Mouse (Mus musculus) stomach, embryonic 14.5 days (tissue): ENCODE results near the gene Kif1a. TPM values are rescaled to one million over a fixed set of nuclear protein-coding genes. Genes with fewer than 3 reads are reported as not detected.

Source experiments
- ATAC-seq: fragments of 200-750 bp; cut with Nextera tagmentation; 2 replicates; pipeline ENCODE4 v1.8.0; 2017; ENCODE audit warnings: low read depth, moderate TSS enrichment; ENCODE audit not compliant: insufficient number of reproducible peaks, insufficient read depth, low FRiP score
- H3K27ac ChIP-seq: fragments of 300-500 bp; sonication (generic); 2 replicates; pipeline ENCODE4 v1.5.1; 2014; ENCODE audit warnings: mild to moderate bottlenecking, low read length, moderate library complexity, mixed read lengths
- H3K27me3 ChIP-seq: fragments of 300-500 bp; sonication (generic); 2 replicates; pipeline ENCODE4 v1.6.1; 2014; ENCODE audit warnings: low read length, control low read depth, mixed read lengths; ENCODE audit not compliant: control insufficient read depth, insufficient read depth
- H3K36me3 ChIP-seq: fragments of 300-500 bp; sonication (generic); 2 replicates; pipeline ENCODE4 v1.6.1; 2014; ENCODE audit warnings: mild to moderate bottlenecking, control low read depth, low read length, moderate library complexity, mixed read lengths; ENCODE audit not compliant: control insufficient read depth, insufficient read depth
- H3K4me1 ChIP-seq: fragments of 300-500 bp; sonication (generic); 2 replicates; pipeline ENCODE4 v1.6.1; 2014; ENCODE audit warnings: low read length, control low read depth, mixed read lengths; ENCODE audit not compliant: control insufficient read depth, insufficient read depth
- H3K4me2 ChIP-seq: fragments of 300-500 bp; sonication (generic); replicated peaks from 2 replicates; pipeline ENCODE4 v1.6.1; 2014; ENCODE audit warnings: low read depth, low read length, control low read depth
- H3K4me3 ChIP-seq: fragments of 300-500 bp; sonication (generic); 2 replicates; pipeline ENCODE4 v1.5.1; 2014; ENCODE audit warnings: low read depth, low read length, control low read depth
- H3K9ac ChIP-seq: fragments of 300-500 bp; sonication (generic); replicated peaks from 2 replicates; pipeline ENCODE4 v1.6.1; 2014; ENCODE audit warnings: low read depth, mild to moderate bottlenecking, control low read depth, low read length, moderate library complexity, mixed read lengths
- H3K9me3 ChIP-seq: fragments of 300-500 bp; sonication (generic); 2 replicates; pipeline ENCODE4 v1.6.1; 2016; ENCODE audit warnings: low read depth, low read length, control low read depth; ENCODE audit not compliant: control insufficient read depth
- WGBS: fragments of 180-500 bp; shearing (Covaris S2); extraction: QIAGEN DNeasy Blood & Tissue Kit; methylation state at CpG from one replicate; pipeline ENCODE4 v1.1.7; 2014; 5-methylcytosine and 5-hydroxymethylcytosine counted together
- polyA plus RNA-seq: library from polyadenylated mRNA; unstranded; fragments of >200 nt; fragmentation: Nextera tagmentation; extraction: Ambion mirVana; gene quantifications from 2 replicates; pipeline ENCODE4 v1.2.1, GENCODE M21; 2014

Kif1a gene
- 18.7 and 23.2 TPM in 2 replicates for polyA plus RNA-seq

- Histone ChIP-seq H3K4me2 (peak within 1 kb of the TSS; percentile 99), H3K27me3 (0 out of 2 replicates have a peak, but pooled peaks cover 19% of the 10 kb centered on the region), H3K4me3 (peak within 1 kb of the TSS; percentile 49), H3K9ac (peak within 1 kb of the TSS; percentile 38; the same call in 1 of the 2 replicates), H3K9me3 (no peaks in the 10 kb centered on the region), H3K36me3 (no peaks in the 10 kb centered on the region), H3K4me1 (0 out of 2 replicates have a peak, but pooled peaks cover 6% of the 10 kb centered on the region), H3K27ac (no peak within 1 kb of the TSS)
- under 1% methylated on average over 39 of the region's 39 CpGs for WGBS
- ATAC-seq, result peak; percentile 62
Measured at GRCm38 (mm10) chr1:93101571-93102061, at the start of gene Kif1a. Kif1a (minus strand) TSS chr1:93101951.

GRCm38 (mm10) chr1:93150907-93151661, 49.3 kb upstream of the Kif1a start:
- H3K27me3 ChIP-seq, result no peaks in the 10 kb centered on the region
- 57% methylated on average over 2 of the region's 2 CpGs for WGBS

GRCm38 (mm10) chr1:93144176-93144575, 42.4 kb upstream of the Kif1a start:
- Histone ChIP-seq H3K4me2 (no peak overlapping the region), H3K27me3 (no peaks in the 10 kb centered on the region), H3K36me3 (no peaks in the 10 kb centered on the region), H3K4me1 (no peaks in the 10 kb centered on the region), H3K27ac (no peak overlapping the region), H3K4me3 (no peak overlapping the region), H3K9me3 (no peaks in the 10 kb centered on the region), H3K9ac (no peak overlapping the region)
- ATAC-seq, result no peak
- WGBS, result 72% methylated on average over 9 of the region's 9 CpGs

More at GRCm38 (mm10) chr1:93150907-93151661, 49.3 kb upstream of the Kif1a start:
- no peak for ATAC-seq
- Histone ChIP-seq H3K27ac (no peak overlapping the region), H3K36me3 (no peaks in the 10 kb centered on the region), H3K4me1 (no peaks in the 10 kb centered on the region), H3K4me2 (no peak overlapping the region), H3K9ac (no peak overlapping the region), H3K4me3 (no peak overlapping the region), H3K9me3 (no peaks in the 10 kb centered on the region)

DNA sequence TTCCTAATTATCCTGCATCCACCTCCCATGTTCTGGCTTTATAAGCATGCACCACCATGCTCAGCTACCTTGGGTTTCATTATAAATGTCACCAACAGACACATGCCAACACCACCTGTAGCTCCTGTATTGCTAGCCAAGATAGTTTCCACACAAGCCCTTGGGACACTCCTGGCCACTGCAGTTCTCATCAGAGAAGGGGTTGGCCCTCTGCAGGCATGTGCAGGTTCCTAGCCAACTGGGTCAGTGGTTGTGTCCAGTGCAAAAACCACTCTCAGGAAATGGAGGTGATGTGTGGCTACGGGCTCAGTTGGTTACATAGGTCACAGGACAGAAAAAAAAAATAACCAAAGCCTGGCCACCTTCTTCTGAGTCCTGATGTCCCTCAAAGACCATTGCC, 41.1 kb upstream of the Kif1a start:
- ATAC-seq, result no peak
- H3K9ac ChIP-seq, result no peak overlapping the region
- H3K27me3 ChIP-seq, result no peaks in the 10 kb centered on the region
- no peak overlapping the region for H3K4me3 ChIP-seq
- H3K4me1 ChIP-seq, result no peaks in the 10 kb centered on the region
- no peak overlapping the region for H3K4me2 ChIP-seq
- no peaks in the 10 kb centered on the region for H3K36me3 ChIP-seq
- no peaks in the 10 kb centered on the region for H3K9me3 ChIP-seq
- 90% methylated on average over 1 of the region's 1 CpGs for WGBS
- H3K27ac ChIP-seq, result no peak overlapping the region

DNA sequence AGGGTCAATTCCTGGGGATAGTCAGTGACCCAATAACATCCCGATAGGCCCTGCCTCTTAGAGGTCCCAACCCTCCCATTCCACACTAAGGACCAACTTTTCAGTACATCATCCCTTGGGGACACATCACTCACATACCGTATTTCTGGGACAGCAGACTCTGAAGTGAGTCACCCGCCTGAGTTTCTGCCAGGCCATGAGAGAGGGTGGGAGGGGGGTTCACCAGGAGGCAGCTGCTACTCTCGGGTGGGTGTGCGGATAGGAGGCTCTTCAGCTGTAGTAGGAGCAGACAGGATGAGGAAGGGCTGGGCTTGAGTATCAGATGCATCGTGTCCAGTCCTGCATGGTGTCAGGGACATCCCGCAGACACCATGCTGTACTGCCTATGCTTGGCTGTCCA, 38.0 kb upstream of the Kif1a start:
- Histone ChIP-seq H3K36me3 (no peaks in the 10 kb centered on the region), H3K4me2 (no peak overlapping the region), H3K9ac (no peak overlapping the region), H3K27me3 (no peaks in the 10 kb centered on the region), H3K4me1 (no peaks in the 10 kb centered on the region), H3K4me3 (no peak overlapping the region), H3K27ac (no peak overlapping the region), H3K9me3 (no peaks in the 10 kb centered on the region)
- ATAC-seq, result no peak
- WGBS, result 85% methylated on average over 7 of the region's 7 CpGs

DNA sequence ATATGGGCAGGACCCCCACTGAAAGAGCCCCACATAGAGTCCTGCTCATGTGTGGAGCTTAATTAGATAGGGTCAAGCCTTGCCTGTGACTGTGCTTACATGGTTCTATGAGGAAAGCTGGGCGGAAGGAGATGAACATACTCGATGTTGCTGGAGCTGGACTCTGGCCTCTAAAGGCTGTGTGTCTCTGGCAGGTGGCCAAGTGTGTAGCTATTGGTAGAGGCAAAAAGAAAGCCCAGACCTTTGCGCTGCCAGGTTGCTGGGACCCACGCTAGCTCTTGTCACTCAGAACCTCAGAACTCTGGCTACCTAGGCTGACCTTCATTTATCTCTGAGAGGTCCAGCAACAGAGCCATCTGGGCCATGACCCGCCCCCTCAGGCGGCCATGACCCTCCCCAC, 36.8 kb upstream of the Kif1a start:
- Histone ChIP-seq H3K9ac (no peak overlapping the region), H3K4me2 (no peak overlapping the region), H3K4me1 (no peaks in the 10 kb centered on the region), H3K4me3 (no peak overlapping the region), H3K9me3 (no peaks in the 10 kb centered on the region), H3K27ac (no peak overlapping the region), H3K36me3 (no peaks in the 10 kb centered on the region), H3K27me3 (no peaks in the 10 kb centered on the region)
- WGBS, result 72% methylated on average over 6 of the region's 6 CpGs
- ATAC-seq, result no peak

GRCm38 (mm10) chr1:93135036-93135526, 33.3 kb upstream of the Kif1a start, which contains the start of gene Agxt:
Agxt (plus strand) TSS chr1:93135240.
- no peak within 1 kb of the TSS for H3K4me3 ChIP-seq
- H3K27ac ChIP-seq, result no peak within 1 kb of the TSS
- no peaks in the 10 kb centered on the region for H3K4me1 ChIP-seq
- ATAC-seq, result no peak
- no peaks in the 10 kb centered on the region for H3K36me3 ChIP-seq
- no peak within 1 kb of the TSS for H3K9ac ChIP-seq
- 78% methylated on average over 12 of the region's 12 CpGs for WGBS
- H3K4me2 ChIP-seq, result no peak within 1 kb of the TSS
- no peaks in the 10 kb centered on the region for H3K9me3 ChIP-seq
- H3K27me3 ChIP-seq, result no peaks in the 10 kb centered on the region

- Histone ChIP-seq H3K4me3 (no peak overlapping the region), H3K36me3 (no peaks in the 10 kb centered on the region), H3K9me3 (no peaks in the 10 kb centered on the region), H3K4me1 (no peaks in the 10 kb centered on the region), H3K27ac (no peak overlapping the region), H3K4me2 (no peak overlapping the region), H3K27me3 (no peaks in the 10 kb centered on the region), H3K9ac (no peak overlapping the region)
- 53% methylated on average over 8 of the region's 8 CpGs for WGBS
- ATAC-seq, result no peak
Measured at GRCm38 (mm10) chr1:93132676-93133075, 30.9 kb upstream of the Kif1a start.
